Mouse (Mus musculus) testis, adult 10 weeks (tissue): ENCODE measurements around the gene Ube2v1. TPM values are rescaled to one million over a fixed set of nuclear protein-coding genes. Genes with fewer than 3 reads are reported as not detected.

ENCODE experiments used
- polyA plus RNA-seq: library from polyadenylated mRNA; stranded (reverse); fragments of 350-450 nt; fragmentation: Illumina TruSeq; extraction: RNeasy Lipid Tissue Mini Kit (QIAGEN cat#74804); gene quantifications from one replicate; pipeline ENCODE4 v1.2.3, GENCODE M21; 2014; ENCODE audit warnings: low read depth, low replicate concordance

Ube2v1 gene
- 37.9 TPM for polyA plus RNA-seq

GRCm38 (mm10) chr2:167631591-167632448, at the start of gene Ube2v1:
Gene Ube2v1, minus strand, starts transcription at chr2:167632095.

GRCm38 (mm10) chr2:167661270-167662203, 29.6 kb upstream of the Ube2v1 start, which contains the start of gene Gm20431:
Gene Gm20431, minus strand, starts transcription at chr2:167661496.

Other genes with a start within 250 kb of the Ube2v1 start
- gene Slc9a8, start 210.4 kb downstream of the Ube2v1 start, polyA plus RNA-seq = 21.3 TPM
- gene Rnf114, start 139.4 kb downstream of the Ube2v1 start, polyA plus RNA-seq = 19.2 TPM
- 3.0 TPM for gene Spata2, start 139.2 kb downstream of the Ube2v1 start, polyA plus RNA-seq
- gene Snai1, start 93.9 kb downstream of the Ube2v1 start, polyA plus RNA-seq = 0.17 TPM
- gene Gm20431, start 29.4 kb upstream of the Ube2v1 start, polyA plus RNA-seq = not detected
- 0.59 TPM for gene Cebpb, start 56.8 kb upstream of the Ube2v1 start, polyA plus RNA-seq
- 3.6 TPM for gene Tmem189, start 57.7 kb upstream of the Ube2v1 start, polyA plus RNA-seq